ENCODE assay signal across 19 mouse cellular contexts in the genomic region with DNA sequence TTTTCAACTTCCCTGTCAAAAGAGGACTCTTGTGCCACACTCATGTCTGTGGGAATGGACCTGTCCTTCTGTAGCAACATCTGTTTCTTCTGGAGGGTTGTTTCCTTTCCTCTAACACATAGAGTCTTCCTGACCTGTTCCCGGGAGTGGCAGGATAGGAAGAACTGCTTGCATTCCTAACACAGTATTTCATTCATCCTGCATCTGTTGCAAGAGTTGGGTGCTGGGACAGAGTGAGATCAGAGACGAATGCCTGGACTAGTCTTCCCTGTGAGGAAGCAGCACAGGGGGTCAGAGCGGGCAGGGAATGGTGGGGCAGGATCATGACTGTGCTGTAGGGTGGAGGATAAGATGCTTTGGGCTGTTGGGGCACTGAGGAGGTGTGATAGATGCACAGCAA. TPM values are rescaled to one million over a fixed set of nuclear protein-coding genes. Genes with fewer than 3 reads are reported as not detected.
DNase-seq lines count a peak whose midpoint lies in the region; ATAC-seq and TF ChIP-seq lines count a peak whose summit lies in the region.
"Had no signal": no experiment of that assay in that cellular context is flagged by ENCODE, and none has a peak within 500 bp of the region (broad histone marks: within the 10 kb centered on the region; RNA-seq: fewer than 3 reads in every experiment).

No protein-coding gene starts in this region.

- no peaks in the 10 kb centered on the region for H3K9me3 ChIP-seq in kidney, embryonic 14.5 days (ENCODE audit: control insufficient read depth, low read length)
- no peaks in the 10 kb centered on the region for H3K9me3 ChIP-seq in stomach, embryonic 15.5 days
- H3K9me3 ChIP-seq in stomach, postnatal 0 days (ENCODE audit: control insufficient read depth, low read length): no peaks in the 10 kb centered on the region
- H3K9me3 ChIP-seq in limb, embryonic 10.5 days (replicated peaks): no peaks in the 10 kb centered on the region
- H3K9me3 ChIP-seq in stomach, embryonic 16.5 days (replicated peaks; ENCODE audit: control insufficient read depth, low read length): no peaks in the 10 kb centered on the region
- no peaks in the 10 kb centered on the region for H3K9me3 ChIP-seq in liver, embryonic 12.5 days (replicated peaks)

- TF ChIP-seq CTCF in stomach, postnatal 0 days (IDR thresholded peaks at IDR 0.05; ENCODE audit: low read depth): no peak

- no peak overlapping the region for H3K4me3 ChIP-seq in kidney, embryonic 14.5 days (ENCODE audit: low read length)
- H3K4me3 ChIP-seq in stomach, embryonic 15.5 days (replicated peaks): no peak overlapping the region
- no peak overlapping the region for H3K4me3 ChIP-seq in stomach, postnatal 0 days (ENCODE audit: low read depth, low read length)
- no peak overlapping the region for H3K4me3 ChIP-seq in limb, embryonic 10.5 days
- no peak overlapping the region for H3K4me3 ChIP-seq in stomach, embryonic 16.5 days (replicated peaks; ENCODE audit: low read length)
- H3K4me3 ChIP-seq in liver, embryonic 12.5 days: no peak overlapping the region

- H3K4me1 ChIP-seq in kidney, embryonic 14.5 days (ENCODE audit: control insufficient read depth, insufficient read depth, low read length): peaks cover 37% of the 10 kb centered on the region
- peaks cover 15% of the 10 kb centered on the region; the same call in 1 of the 2 replicates for H3K4me1 ChIP-seq in stomach, embryonic 15.5 days
- H3K4me1 ChIP-seq in stomach, postnatal 0 days (replicated peaks; ENCODE audit: control insufficient read depth, insufficient read depth): peaks cover 2% of the 10 kb centered on the region; the same call in 1 of the 2 replicates
- peaks cover 85% of the 10 kb centered on the region for H3K4me1 ChIP-seq in limb, embryonic 10.5 days
- peaks cover 21% of the 10 kb centered on the region for H3K4me1 ChIP-seq in stomach, embryonic 16.5 days (ENCODE audit: control insufficient read depth, insufficient read depth, low read length)
- no peaks in the 10 kb centered on the region for H3K4me1 ChIP-seq in liver, embryonic 12.5 days

- WGBS in kidney, embryonic 14.5 days: 51% methylated on average over 3 of the region's 3 CpGs
- 66% methylated on average over 3 of the region's 3 CpGs for WGBS in stomach, embryonic 15.5 days
- 53% methylated on average over 3 of the region's 3 CpGs for WGBS in stomach, postnatal 0 days
- 69% methylated on average over 3 of the region's 3 CpGs for WGBS in limb, embryonic 10.5 days
- 68% methylated on average over 3 of the region's 3 CpGs for WGBS in stomach, embryonic 16.5 days
- WGBS in liver, embryonic 12.5 days (ENCODE audit: insufficient replicate concordance): 65% methylated on average over 3 of the region's 3 CpGs

- H3K27me3 ChIP-seq in kidney, embryonic 14.5 days (ENCODE audit: control insufficient read depth, insufficient read depth, low read length): no peaks in the 10 kb centered on the region
- H3K27me3 ChIP-seq in stomach, embryonic 15.5 days (replicated peaks): no peaks in the 10 kb centered on the region
- H3K27me3 ChIP-seq in stomach, postnatal 0 days (ENCODE audit: control insufficient read depth, insufficient read depth, low read length): no peaks in the 10 kb centered on the region
- no peaks in the 10 kb centered on the region; the same call in 1 of the 2 replicates for H3K27me3 ChIP-seq in limb, embryonic 10.5 days (ENCODE audit: low read depth, poor library complexity, severe bottlenecking)
- H3K27me3 ChIP-seq in stomach, embryonic 16.5 days (ENCODE audit: control insufficient read depth, insufficient read depth, low read length): no peaks in the 10 kb centered on the region
- no peaks in the 10 kb centered on the region for H3K27me3 ChIP-seq in liver, embryonic 12.5 days (replicated peaks)
- H3K27me3 ChIP-seq: CH12.LX had no signal

- peak; percentile 3; the same call in 1 of the 2 replicates for ATAC-seq in kidney, embryonic 14.5 days (ENCODE audit: low FRiP score, low TSS enrichment)
- no peak for ATAC-seq in stomach, embryonic 15.5 days (ENCODE audit: insufficient read depth, low FRiP score, low read depth)
- no peak for ATAC-seq in stomach, postnatal 0 days (ENCODE audit: low FRiP score, low TSS enrichment)
- ATAC-seq in stomach, embryonic 16.5 days (ENCODE audit: insufficient read depth, low FRiP score): no peak
- no peak for ATAC-seq in liver, embryonic 12.5 days

- no peak overlapping the region for H3K9ac ChIP-seq in kidney, embryonic 14.5 days (ENCODE audit: low read depth, low read length)
- H3K9ac ChIP-seq in stomach, embryonic 15.5 days: no peak overlapping the region
- no peak overlapping the region for H3K9ac ChIP-seq in stomach, postnatal 0 days (ENCODE audit: low read length)
- no peak overlapping the region for H3K9ac ChIP-seq in stomach, embryonic 16.5 days (ENCODE audit: low read length)
- no peak overlapping the region for H3K9ac ChIP-seq in liver, embryonic 12.5 days
- H3K9ac ChIP-seq: lung, embryonic 14.5 days had no signal

- DNase-seq in kidney, adult 9 months: no peak
- DNase-seq in stomach, postnatal 0 days (ENCODE audit: low spot score): no peak
- no peak for DNase-seq in limb, embryonic 10.5 days (ENCODE audit: low spot score)
- no peak for DNase-seq in layer of hippocampus, adult 11-12 months (ENCODE audit: low spot score)
- DNase-seq: adrenal gland, adult 8-10 months; cerebellum, adult 2 months; gastrocnemius, postnatal 25 days; heart, postnatal 36 days; kidney, adult 18-20 months; left cerebral cortex, postnatal 4 days; lung, embryonic 14.5 days; retina, postnatal 1 day; spleen, adult 18-20 months had no signal

- H3K36me3 ChIP-seq in kidney, embryonic 14.5 days (ENCODE audit: control insufficient read depth, insufficient read depth, low read length): no peaks in the 10 kb centered on the region
- H3K36me3 ChIP-seq in stomach, embryonic 15.5 days: no peaks in the 10 kb centered on the region
- H3K36me3 ChIP-seq in stomach, postnatal 0 days (ENCODE audit: control insufficient read depth, insufficient read depth, low read length): no peaks in the 10 kb centered on the region
- H3K36me3 ChIP-seq in limb, embryonic 10.5 days: no peaks in the 10 kb centered on the region
- H3K36me3 ChIP-seq in stomach, embryonic 16.5 days (ENCODE audit: control insufficient read depth, insufficient read depth, low read length): no peaks in the 10 kb centered on the region
- H3K36me3 ChIP-seq in liver, embryonic 12.5 days: no peaks in the 10 kb centered on the region

- no peak overlapping the region for H3K27ac ChIP-seq in kidney, embryonic 14.5 days (ENCODE audit: low read depth, low read length)
- peak overlapping the region; percentile 22; the same call in 1 of the 2 replicates for H3K27ac ChIP-seq in stomach, embryonic 15.5 days
- H3K27ac ChIP-seq in stomach, postnatal 0 days (replicated peaks): no peak overlapping the region; the same call in 1 of the 2 replicates
- H3K27ac ChIP-seq in limb, embryonic 10.5 days: peak overlapping the region; percentile 84
- peak overlapping the region; percentile 26; the same call in 1 of the 2 replicates for H3K27ac ChIP-seq in stomach, embryonic 16.5 days (ENCODE audit: low read length)
- H3K27ac ChIP-seq in liver, embryonic 12.5 days: no peak overlapping the region

- no peak overlapping the region for H3K4me2 ChIP-seq in kidney, embryonic 14.5 days (replicated peaks; ENCODE audit: low read depth, low read length)
- H3K4me2 ChIP-seq in stomach, embryonic 15.5 days: no peak overlapping the region
- no peak overlapping the region for H3K4me2 ChIP-seq in stomach, postnatal 0 days (replicated peaks; ENCODE audit: low read depth)
- H3K4me2 ChIP-seq in stomach, embryonic 16.5 days (ENCODE audit: low read depth, low read length): no peak overlapping the region
- H3K4me2 ChIP-seq in liver, embryonic 12.5 days: no peak overlapping the region
- H3K4me2 ChIP-seq: heart, embryonic 11.5 days; lung, embryonic 14.5 days had no signal

- no peak for TF ChIP-seq EP300 in stomach, postnatal 0 days (optimal IDR thresholded peaks at IDR 0.05)

RNA-seq across cellular contexts. Expression of a gene that starts 20.2 kb away (rescaled TPM):
- 62.4 and 107 TPM in 2 replicates for polyA plus RNA-seq in kidney, embryonic 14.5 days (2014; fragmentation: Nextera tagmentation; extraction: Ambion mirVana)
- 91.1 and 96.6 TPM in 2 replicates for polyA plus RNA-seq in stomach, embryonic 15.5 days (2015; fragmentation: Nextera tagmentation; extraction: Ambion mirVana)
- 70.7 and 76.0 TPM in 2 replicates for polyA plus RNA-seq in stomach, postnatal 0 days (2015; fragmentation: Nextera tagmentation; extraction: Ambion mirVana)
- 138 and 157 TPM in 2 replicates for polyA plus RNA-seq in limb, embryonic 10.5 days (2016; fragmentation: Nextera tagmentation; extraction: Ambion mirVana)
- 90.5 and 102 TPM in 2 replicates for polyA plus RNA-seq in stomach, embryonic 16.5 days (2015; fragmentation: Nextera tagmentation; extraction: Ambion mirVana)
- polyA plus RNA-seq in liver, embryonic 12.5 days (2016; fragmentation: Nextera tagmentation; extraction: Ambion mirVana): 58.8 and 61.7 TPM in 2 replicates

RNA-seq across cellular contexts. Expression of a gene that starts 20.8 kb away (rescaled TPM):
- 3.4 and 6.0 TPM in 2 replicates for polyA plus RNA-seq in kidney, embryonic 14.5 days (2014; fragmentation: Nextera tagmentation; extraction: Ambion mirVana)
- polyA plus RNA-seq in stomach, embryonic 15.5 days (2015; fragmentation: Nextera tagmentation; extraction: Ambion mirVana): 8.3 and 9.6 TPM in 2 replicates
- polyA plus RNA-seq in stomach, postnatal 0 days (2015; fragmentation: Nextera tagmentation; extraction: Ambion mirVana): 3.2 and 3.9 TPM in 2 replicates
- 11.8 and 12.3 TPM in 2 replicates for polyA plus RNA-seq in limb, embryonic 10.5 days (2016; fragmentation: Nextera tagmentation; extraction: Ambion mirVana)
- 7.3 and 7.6 TPM in 2 replicates for polyA plus RNA-seq in stomach, embryonic 16.5 days (2015; fragmentation: Nextera tagmentation; extraction: Ambion mirVana)
- 5.2 and 5.3 TPM in 2 replicates for polyA plus RNA-seq in liver, embryonic 12.5 days (2016; fragmentation: Nextera tagmentation; extraction: Ambion mirVana)

Comparison
In these comparisons a context has a peak if more than half of its experiments do, and no peak if none do; other contexts are left out.
1. H3K27ac ChIP-seq: peak in stomach, embryonic 15.5 days (single experiment), limb, embryonic 10.5 days (single experiment) and stomach, embryonic 16.5 days (single experiment); none in kidney, embryonic 14.5 days (single experiment), stomach, postnatal 0 days (single experiment) and liver, embryonic 12.5 days (single experiment).